In the genomic region with DNA sequence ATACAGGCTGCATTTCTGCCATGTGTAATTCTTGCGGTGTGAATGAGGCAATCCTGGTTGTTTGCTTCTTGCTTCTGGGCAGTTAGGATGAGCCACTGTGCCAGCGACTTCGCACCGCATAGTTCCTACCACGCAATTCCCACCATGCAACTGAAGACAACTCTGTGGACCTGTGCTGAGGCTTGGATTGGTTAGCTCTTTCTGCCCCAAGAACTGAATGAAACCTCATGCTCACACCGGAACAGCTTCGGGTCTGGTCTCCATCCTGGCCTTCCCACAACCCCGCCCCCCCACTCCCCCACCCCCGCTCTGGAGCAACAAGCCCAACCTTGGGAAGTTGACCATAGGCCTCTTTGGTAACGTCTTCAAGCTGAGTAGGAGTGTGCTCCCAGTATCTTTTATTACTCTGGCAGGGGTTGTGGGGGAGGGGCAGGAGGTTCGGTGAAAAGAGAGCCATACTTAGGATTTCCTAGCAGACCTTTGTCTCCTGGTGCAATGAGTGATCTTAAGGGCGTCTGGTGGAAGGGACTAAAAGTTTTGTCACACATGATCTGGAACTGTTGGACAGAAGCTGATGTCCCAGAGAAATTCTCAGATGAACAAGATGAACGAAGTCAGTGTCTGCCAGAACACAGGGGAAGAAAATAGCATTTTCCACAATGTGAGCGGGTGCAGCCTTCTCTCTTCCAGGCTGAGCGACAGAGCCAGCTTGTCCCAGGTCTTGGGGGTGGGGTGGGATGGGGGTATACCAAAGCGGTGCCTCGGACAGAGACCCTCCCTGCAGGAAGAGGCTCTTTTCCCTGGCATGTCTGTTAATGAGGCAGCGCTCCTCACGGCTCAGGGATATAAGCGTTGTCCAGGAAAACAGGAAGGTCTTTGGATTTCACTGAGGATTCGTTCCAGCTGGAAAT, we compare ENCODE assay signal across 9 mouse cellular contexts. TPM values are rescaled to one million over a fixed set of nuclear protein-coding genes. Genes with fewer than 3 reads are reported as not detected.
DNase-seq lines count a peak whose midpoint lies in the region; ATAC-seq lines count a peak whose summit lies in the region.
"Had no signal": no experiment of that assay in that cellular context is flagged by ENCODE, and none has a peak within 500 bp of the region (broad histone marks: within the 10 kb centered on the region; RNA-seq: fewer than 3 reads in every experiment).

No protein-coding gene starts in this region.

- 35% methylated on average over 21 of the region's 21 CpGs for WGBS in heart, embryonic 11.5 days (ENCODE audit: insufficient replicate concordance)
- 22% methylated on average over 21 of the region's 21 CpGs for WGBS in kidney, embryonic 15.5 days
- 44% methylated on average over 21 of the region's 21 CpGs for WGBS in midbrain, embryonic 11.5 days

- DNase-seq in layer of hippocampus, postnatal 10 days (ENCODE audit: low spot score in 2 of 2) = peak; percentile 14 to 26
- DNase-seq in layer of hippocampus, adult 9-11 months = no peak
- DNase-seq in embryo, embryonic 11 days = peak; percentile 58
- DNase-seq in midbrain, embryonic 11.5 days (ENCODE audit: low spot score, missing footprints) = peak; percentile 90
- DNase-seq in urinary bladder, postnatal 4 days (ENCODE audit: low spot score in 2 of 2) = peak; percentile 46 to 69
- no peak for DNase-seq in thymus, postnatal 0 days (ENCODE audit: low spot score)

- H3K27me3 ChIP-seq in heart, embryonic 11.5 days (ENCODE audit: control insufficient read depth, insufficient read depth, low read length) = no peaks in the 10 kb centered on the region
- H3K27me3 ChIP-seq in kidney, embryonic 15.5 days = no peaks in the 10 kb centered on the region
- H3K27me3 ChIP-seq in midbrain, embryonic 11.5 days (ENCODE audit: control insufficient read depth, insufficient read depth, low read length) = no peaks in the 10 kb centered on the region

- H3K9ac ChIP-seq in heart, embryonic 11.5 days (ENCODE audit: low read depth, low read length) = peak overlapping the region; percentile 47; the same call in 1 of the 2 replicates
- H3K9ac ChIP-seq in kidney, embryonic 15.5 days = 0 out of 2 replicates have a peak overlapping the region, but pooled peaks have one; percentile 15
- peak overlapping the region; percentile 25; the same call in 1 of the 2 replicates for H3K9ac ChIP-seq in midbrain, embryonic 11.5 days (ENCODE audit: low read length)

- H3K36me3 ChIP-seq in heart, embryonic 11.5 days (ENCODE audit: control insufficient read depth, insufficient read depth, low read length) = no peaks in the 10 kb centered on the region
- no peaks in the 10 kb centered on the region for H3K36me3 ChIP-seq in kidney, embryonic 15.5 days
- no peaks in the 10 kb centered on the region for H3K36me3 ChIP-seq in midbrain, embryonic 11.5 days (ENCODE audit: control insufficient read depth, insufficient read depth, low read length)
- H3K36me3 ChIP-seq: G1E had no signal

- peak overlapping the region; percentile 59 for H3K4me2 ChIP-seq in heart, embryonic 11.5 days
- H3K4me2 ChIP-seq in kidney, embryonic 15.5 days = peak overlapping the region; percentile 51
- H3K4me2 ChIP-seq in midbrain, embryonic 11.5 days = peak overlapping the region; percentile 10; the same call in 1 of the 2 replicates

- peak overlapping the region; percentile 0 for H3K27ac ChIP-seq in heart, embryonic 11.5 days (ENCODE audit: low read depth, low read length)
- H3K27ac ChIP-seq in kidney, embryonic 15.5 days = peak overlapping the region; percentile 59; the same call in 1 of the 2 replicates
- H3K27ac ChIP-seq in midbrain, embryonic 11.5 days (ENCODE audit: low read depth, low read length) = no peak overlapping the region

- peak overlapping the region; percentile 21 for H3K4me3 ChIP-seq in heart, embryonic 11.5 days (ENCODE audit: low read depth, low read length)
- peak overlapping the region; percentile 23 for H3K4me3 ChIP-seq in kidney, embryonic 15.5 days (replicated peaks)
- H3K4me3 ChIP-seq in midbrain, embryonic 11.5 days (ENCODE audit: low read depth, low read length) = no peak overlapping the region

- no peaks in the 10 kb centered on the region for H3K9me3 ChIP-seq in heart, embryonic 11.5 days (replicated peaks; ENCODE audit: control insufficient read depth, low read length)
- peaks cover 3% of the 10 kb centered on the region; the same call in 1 of the 2 replicates for H3K9me3 ChIP-seq in kidney, embryonic 15.5 days (replicated peaks)
- no peaks in the 10 kb centered on the region for H3K9me3 ChIP-seq in midbrain, embryonic 11.5 days (ENCODE audit: control insufficient read depth, low read length)

- ATAC-seq in heart, embryonic 11.5 days (replicated peaks; ENCODE audit: insufficient number of reproducible peaks, low FRiP score, low TSS enrichment) = peak; percentile 61
- peak; percentile 92 for ATAC-seq in kidney, embryonic 15.5 days (replicated peaks; ENCODE audit: low FRiP score)
- ATAC-seq in midbrain, embryonic 11.5 days (ENCODE audit: low FRiP score) = no peak

- H3K4me1 ChIP-seq in heart, embryonic 11.5 days (ENCODE audit: control insufficient read depth, insufficient read depth, low read length) = peaks cover 8% of the 10 kb centered on the region; the same call in 1 of the 2 replicates
- peaks cover 14% of the 10 kb centered on the region for H3K4me1 ChIP-seq in kidney, embryonic 15.5 days
- H3K4me1 ChIP-seq in midbrain, embryonic 11.5 days (ENCODE audit: control insufficient read depth, insufficient read depth, low read length) = peaks cover 3% of the 10 kb centered on the region; the same call in 1 of the 2 replicates

RNA-seq across cellular contexts. Expression of a gene that starts 32.1 kb away (rescaled TPM):
- total RNA-seq in layer of hippocampus, postnatal 10 days (2021) = 1 to 10 TPM; 3.7 to 4.1 TPM
- polyA plus RNA-seq in heart, embryonic 11.5 days (2014; fragmentation: Nextera tagmentation; extraction: Ambion mirVana) = 9.6 and 9.9 TPM in 2 replicates
- polyA plus RNA-seq in kidney, embryonic 15.5 days (2015; fragmentation: Nextera tagmentation; extraction: Ambion mirVana) = 13.2 and 15.4 TPM in 2 replicates
- polyA plus RNA-seq in midbrain, embryonic 11.5 days (2014; fragmentation: Nextera tagmentation; extraction: Ambion mirVana) = 10.5 and 11.1 TPM in 2 replicates
- polyA plus RNA-seq in thymus, postnatal 0 days (2015; fragmentation: Nextera tagmentation; extraction: Ambion mirVana) = 16.0 and 17.0 TPM in 2 replicates

RNA-seq across cellular contexts. Expression of a gene that starts 34.1 kb away (rescaled TPM):
- total RNA-seq in layer of hippocampus, postnatal 10 days (2021) = 10 to 100 TPM; 28.5 to 29.6 TPM
- polyA plus RNA-seq in heart, embryonic 11.5 days (2014; fragmentation: Nextera tagmentation; extraction: Ambion mirVana) = 17.1 and 19.9 TPM in 2 replicates
- 14.1 and 14.3 TPM in 2 replicates for polyA plus RNA-seq in kidney, embryonic 15.5 days (2015; fragmentation: Nextera tagmentation; extraction: Ambion mirVana)
- 10.0 and 10.2 TPM in 2 replicates for polyA plus RNA-seq in midbrain, embryonic 11.5 days (2014; fragmentation: Nextera tagmentation; extraction: Ambion mirVana)
- 30.9 and 33.5 TPM in 2 replicates for polyA plus RNA-seq in thymus, postnatal 0 days (2015; fragmentation: Nextera tagmentation; extraction: Ambion mirVana)

Comparison
In these comparisons a context has a peak if more than half of its experiments do, and no peak if none do; other contexts are left out.
1. DNase-seq: peak in layer of hippocampus, postnatal 10 days (2 of 2), embryo, embryonic 11 days (single experiment), midbrain, embryonic 11.5 days (single experiment) and urinary bladder, postnatal 4 days (2 of 2); none in layer of hippocampus, adult 9-11 months (single experiment) and thymus, postnatal 0 days (single experiment).
2. Peak in every context shown above with its lines, with median percentiles within 50 percentile points of each other: H3K4me2 ChIP-seq and H3K9ac ChIP-seq.